Mouse (Mus musculus): ENCODE data around the gene Hcfc1. TPM values are rescaled to one million over a fixed set of nuclear protein-coding genes. Genes with fewer than 3 reads are reported as not detected.

Gene Hcfc1
- 33.1 and 33.3 TPM in 2 replicates for polyA plus RNA-seq (2012; rRNA removed)

- Histone ChIP-seq H3K4me3 (ENCODE audit: insufficient read depth, low read length) (peak within 1 kb of the TSS; percentile 91), H3K27ac (ENCODE audit: insufficient read depth, low read length) (peak within 1 kb of the TSS; percentile 98), H3K4me1 (ENCODE audit: control insufficient read depth, insufficient read depth, low read length) (peaks cover 2% of the 10 kb centered on the region; the same call in 1 of the 2 replicates)
- TF ChIP-seq POLR2A (IDR thresholded peaks at IDR 0.05; ENCODE audit: extremely low read depth, insufficient read depth, low read length) (no peak), CTCF (IDR thresholded peaks at IDR 0.05; ENCODE audit: extremely low read depth, insufficient read depth, low read length) (no peak)
Measured at GRCm38 (mm10) chrX:73966248-73967176, at the start of gene Hcfc1. TSS of gene Hcfc1 (minus strand) at chrX:73966357.

DNA sequence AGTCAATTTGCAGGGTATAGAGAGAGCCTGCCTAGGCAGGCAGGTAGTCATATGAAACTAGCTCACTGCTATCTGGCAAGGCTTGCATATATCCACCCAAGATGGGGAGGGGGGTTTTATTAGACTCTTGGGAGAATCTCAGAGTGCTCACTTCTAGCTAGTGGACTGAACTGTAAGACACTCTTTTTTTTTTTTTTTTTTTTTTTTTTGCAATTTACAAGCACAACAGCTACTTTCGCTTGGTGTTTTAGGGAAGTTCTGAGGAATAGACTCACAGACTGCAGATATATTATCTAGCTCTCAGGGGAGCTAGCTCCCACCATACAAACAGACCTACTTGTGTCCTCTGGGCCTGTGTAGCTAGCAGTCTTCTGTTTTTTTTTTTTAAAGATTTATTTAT lies 48.4 kb upstream of the Hcfc1 start:
- Histone ChIP-seq H3K27ac (ENCODE audit: insufficient read depth, low read length) (no peak overlapping the region), H3K4me1 (ENCODE audit: control insufficient read depth, insufficient read depth, low read length) (no peaks in the 10 kb centered on the region), H3K4me3 (ENCODE audit: insufficient read depth, low read length) (no peak overlapping the region)
- TF ChIP-seq CTCF (IDR thresholded peaks at IDR 0.05; ENCODE audit: extremely low read depth, insufficient read depth, low read length) (no peak), POLR2A (IDR thresholded peaks at IDR 0.05; ENCODE audit: extremely low read depth, insufficient read depth, low read length) (no peak)

- Histone ChIP-seq H3K4me1 (ENCODE audit: control insufficient read depth, insufficient read depth, low read length) (no peaks in the 10 kb centered on the region), H3K27ac (ENCODE audit: insufficient read depth, low read length) (no peak overlapping the region), H3K4me3 (ENCODE audit: insufficient read depth, low read length) (no peak overlapping the region)
- TF ChIP-seq CTCF (IDR thresholded peaks at IDR 0.05; ENCODE audit: extremely low read depth, insufficient read depth, low read length) (no peak), POLR2A (IDR thresholded peaks at IDR 0.05; ENCODE audit: extremely low read depth, insufficient read depth, low read length) (no peak)
Measured at GRCm38 (mm10) chrX:74008063-74008462, 41.9 kb upstream of the Hcfc1 start.

- no peaks in the 10 kb centered on the region for H3K4me1 ChIP-seq (ENCODE audit: control insufficient read depth, insufficient read depth, low read length)
- no peak overlapping the region for H3K4me3 ChIP-seq (ENCODE audit: insufficient read depth, low read length)
Measured at GRCm38 (mm10) chrX:74006401-74006800, 40.2 kb upstream of the Hcfc1 start.

GRCm38 (mm10) chrX:74003644-74004043 lies 37.5 kb upstream of the Hcfc1 start:
- Histone ChIP-seq H3K27ac (ENCODE audit: insufficient read depth, low read length) (no peak overlapping the region), H3K4me3 (ENCODE audit: insufficient read depth, low read length) (no peak overlapping the region), H3K4me1 (ENCODE audit: control insufficient read depth, insufficient read depth, low read length) (no peaks in the 10 kb centered on the region; the same call in 1 of the 2 replicates)
- TF ChIP-seq POLR2A (IDR thresholded peaks at IDR 0.05; ENCODE audit: extremely low read depth, insufficient read depth, low read length) (no peak), CTCF (IDR thresholded peaks at IDR 0.05; ENCODE audit: extremely low read depth, insufficient read depth, low read length) (no peak)

More at GRCm38 (mm10) chrX:74006401-74006800, 40.2 kb upstream of the Hcfc1 start:
- no peak overlapping the region for H3K27ac ChIP-seq (ENCODE audit: insufficient read depth, low read length)
- TF ChIP-seq POLR2A (IDR thresholded peaks at IDR 0.05; ENCODE audit: extremely low read depth, insufficient read depth, low read length), result no peak
- TF ChIP-seq CTCF (IDR thresholded peaks at IDR 0.05; ENCODE audit: extremely low read depth, insufficient read depth, low read length), result no peak

DNA sequence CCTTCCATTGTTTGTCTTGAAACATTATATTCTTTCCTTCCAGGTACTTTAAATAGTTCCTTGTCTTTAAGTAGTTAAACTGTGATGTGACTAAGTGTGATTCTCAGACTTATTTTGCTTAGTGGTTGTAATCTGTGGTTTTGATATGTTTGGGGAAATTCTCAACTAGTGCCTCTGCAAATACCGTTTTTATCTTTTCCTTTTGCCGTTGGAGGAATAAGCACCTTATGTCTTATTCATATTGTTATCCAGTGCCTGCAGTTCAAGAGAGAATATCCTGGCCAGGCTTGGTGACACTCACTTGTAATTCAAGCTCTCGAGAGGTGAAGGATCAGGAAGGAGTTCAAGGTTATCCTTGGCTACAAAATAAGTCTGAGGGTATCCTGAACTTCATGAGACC lies 34.9 kb upstream of the Hcfc1 start:
- Histone ChIP-seq H3K4me3 (ENCODE audit: insufficient read depth, low read length) (no peak overlapping the region), H3K27ac (ENCODE audit: insufficient read depth, low read length) (no peak overlapping the region), H3K4me1 (ENCODE audit: control insufficient read depth, insufficient read depth, low read length) (no peaks in the 10 kb centered on the region; the same call in 1 of the 2 replicates)
- no peak for TF ChIP-seq CTCF (IDR thresholded peaks at IDR 0.05; ENCODE audit: extremely low read depth, insufficient read depth, low read length)
- no peak for TF ChIP-seq POLR2A (IDR thresholded peaks at IDR 0.05; ENCODE audit: extremely low read depth, insufficient read depth, low read length)

DNA sequence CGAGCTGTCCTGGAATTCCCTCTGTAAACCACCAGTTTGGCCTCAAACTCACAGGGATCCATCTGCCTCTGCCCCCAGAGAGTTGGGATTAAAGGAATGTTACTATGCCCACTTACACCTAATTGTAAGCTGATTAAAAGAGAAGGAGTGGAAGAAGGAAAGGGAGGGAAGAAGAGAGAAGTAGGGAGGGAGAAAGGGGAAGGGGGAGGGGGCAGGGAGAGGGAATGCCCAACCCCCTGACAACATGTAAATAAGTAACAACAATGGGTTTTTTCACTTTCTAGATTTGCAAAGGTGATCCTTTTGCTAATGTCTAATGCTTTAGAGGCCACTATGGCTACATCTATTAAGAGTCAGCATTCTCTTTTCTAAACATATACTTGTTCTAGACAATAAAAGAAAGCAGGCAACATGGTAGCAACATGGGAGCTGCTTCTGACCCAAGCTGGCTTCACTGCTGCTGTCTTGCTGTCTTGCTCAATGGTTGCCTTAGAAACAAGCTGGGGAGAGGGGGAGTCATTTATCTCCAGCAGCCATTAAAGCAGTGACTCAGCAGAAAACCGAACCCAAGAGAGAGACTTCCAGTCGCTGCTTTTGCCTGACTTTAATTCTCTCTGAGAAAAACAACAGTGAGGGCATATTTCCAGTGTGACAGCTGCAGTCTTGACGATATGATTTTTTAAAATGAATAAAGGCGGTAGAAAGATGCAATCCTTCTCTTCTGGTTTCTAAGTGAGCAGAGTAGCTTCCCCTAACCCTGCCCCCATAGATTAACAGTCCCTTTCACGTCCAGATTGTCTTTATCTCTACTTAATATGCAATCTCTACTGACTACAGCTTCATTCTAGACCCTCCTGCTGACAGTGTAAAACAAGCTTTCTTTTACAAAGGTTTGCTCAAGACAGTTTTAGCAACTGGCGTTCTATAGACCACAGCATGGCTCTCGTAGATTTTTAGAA lies 33.0 kb upstream of the Hcfc1 start:
- Histone ChIP-seq H3K4me3 (ENCODE audit: insufficient read depth, low read length) (no peak overlapping the region), H3K27ac (ENCODE audit: insufficient read depth, low read length) (no peak overlapping the region), H3K4me1 (ENCODE audit: control insufficient read depth, insufficient read depth, low read length) (no peaks in the 10 kb centered on the region; the same call in 1 of the 2 replicates)
- TF ChIP-seq CTCF (IDR thresholded peaks at IDR 0.05; ENCODE audit: extremely low read depth, insufficient read depth, low read length) (no peak), POLR2A (IDR thresholded peaks at IDR 0.05; ENCODE audit: extremely low read depth, insufficient read depth, low read length) (no peak)

DNA sequence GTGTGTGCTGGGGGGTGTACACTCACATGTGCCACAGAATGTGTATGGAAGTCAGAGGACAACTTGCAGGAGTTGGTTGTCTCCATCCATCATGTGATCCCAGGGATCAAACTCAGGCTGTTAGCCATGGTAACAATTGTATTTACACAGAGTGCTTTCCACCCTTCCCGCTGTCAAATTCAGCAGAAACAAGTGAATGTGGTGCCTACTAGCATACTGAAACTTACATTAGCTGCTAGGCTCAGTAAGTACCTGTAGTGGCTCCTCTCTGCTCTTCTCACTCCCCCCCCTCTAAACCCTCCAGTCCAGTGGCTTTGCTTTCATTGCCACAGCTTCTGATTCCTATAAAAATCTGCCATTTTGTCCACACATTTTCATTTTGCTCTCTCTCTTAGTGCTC lies 11.6 kb upstream of the Hcfc1 start:
- H3K27ac ChIP-seq (ENCODE audit: insufficient read depth, low read length), result no peak overlapping the region
- no peak overlapping the region for H3K4me3 ChIP-seq (ENCODE audit: insufficient read depth, low read length)
- TF ChIP-seq POLR2A (IDR thresholded peaks at IDR 0.05; ENCODE audit: extremely low read depth, insufficient read depth, low read length) (no peak), CTCF (IDR thresholded peaks at IDR 0.05; ENCODE audit: extremely low read depth, insufficient read depth, low read length) (no peak)
- H3K4me1 ChIP-seq (ENCODE audit: control insufficient read depth, insufficient read depth, low read length), result no peaks in the 10 kb centered on the region

- H3K4me3 ChIP-seq (ENCODE audit: insufficient read depth, low read length), result no peak overlapping the region
- H3K4me1 ChIP-seq (ENCODE audit: control insufficient read depth, insufficient read depth, low read length), result no peaks in the 10 kb centered on the region
- TF ChIP-seq CTCF (IDR thresholded peaks at IDR 0.05; ENCODE audit: extremely low read depth, insufficient read depth, low read length) (no peak), POLR2A (IDR thresholded peaks at IDR 0.05; ENCODE audit: extremely low read depth, insufficient read depth, low read length) (no peak)
- H3K27ac ChIP-seq (ENCODE audit: insufficient read depth, low read length), result no peak overlapping the region
Measured at GRCm38 (mm10) chrX:73976283-73976682, 10.1 kb upstream of the Hcfc1 start.
